Mouse (Mus musculus): Measurements from ENCODE around the gene Kctd12. TPM values are rescaled to one million over a fixed set of nuclear protein-coding genes. Genes with fewer than 3 reads are reported as not detected.

The Kctd12 gene
- 87.4 TPM for polyA plus RNA-seq (2014; fragmentation: Illumina TruSeq; extraction: RNeasy Lipid Tissue Mini Kit (QIAGEN cat#74804); ENCODE audit: low replicate concordance)

DNA sequence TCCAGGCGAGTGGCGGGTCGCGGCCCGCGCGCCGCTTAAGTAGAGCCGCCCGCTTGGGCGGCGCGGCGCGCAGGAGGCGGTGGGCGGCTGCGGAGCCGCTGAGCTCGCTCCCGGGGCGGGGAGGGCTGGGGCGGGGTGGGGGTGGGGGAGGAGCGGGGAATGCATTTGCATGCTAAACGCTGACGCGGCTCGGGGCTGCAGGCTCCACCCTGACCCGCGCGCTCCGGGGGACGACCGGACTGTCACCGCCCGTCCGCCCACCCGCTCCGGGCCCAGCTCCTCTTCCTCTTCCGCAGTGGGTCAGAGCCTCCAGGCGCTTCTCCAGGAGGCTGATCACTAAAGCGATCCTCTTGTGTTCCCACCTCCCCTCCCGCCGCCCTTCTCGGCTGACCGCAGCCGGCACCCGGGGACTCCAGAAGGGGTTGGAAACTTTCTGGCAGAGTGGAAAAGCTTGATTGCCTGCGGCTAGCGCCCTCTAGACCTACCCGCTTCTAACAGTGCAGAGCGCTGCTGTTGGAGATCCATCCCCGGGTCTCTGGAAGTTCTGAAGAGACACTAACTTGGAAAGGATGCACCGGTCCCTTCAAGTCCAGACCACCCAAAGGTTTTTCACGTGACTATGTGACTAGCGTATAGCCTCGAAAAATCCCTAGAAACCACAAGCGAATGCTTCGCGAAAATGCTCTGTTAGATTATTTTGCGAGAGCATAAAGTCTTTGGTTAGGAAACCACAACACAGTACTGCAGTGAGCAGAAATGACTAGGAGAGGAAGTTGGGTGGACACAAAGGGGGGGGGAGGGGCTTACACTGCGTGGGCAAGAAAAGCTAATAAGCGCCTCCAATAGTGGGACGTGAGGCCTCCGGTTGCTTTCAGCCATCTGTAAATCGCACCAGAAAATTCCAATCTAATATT is at the start of gene Kctd12:
TSS of gene Kctd12 (minus strand) at position 11 of the 914 bp plus-strand sequence.

Other genes with a start within 250 kb of the Kctd12 start
- gene Acod1, start 64.3 kb upstream of the Kctd12 start, polyA plus RNA-seq (2014; fragmentation: Illumina TruSeq; extraction: RNeasy Lipid Tissue Mini Kit (QIAGEN cat#74804); ENCODE audit: low replicate concordance) = not detected
- 39.6 TPM for gene Cln5, start 87.6 kb upstream of the Kctd12 start, polyA plus RNA-seq (2014; fragmentation: Illumina TruSeq; extraction: RNeasy Lipid Tissue Mini Kit (QIAGEN cat#74804); ENCODE audit: low replicate concordance)
- 160 TPM for gene Fbxl3, start 116.9 kb upstream of the Kctd12 start, polyA plus RNA-seq (2014; fragmentation: Illumina TruSeq; extraction: RNeasy Lipid Tissue Mini Kit (QIAGEN cat#74804); ENCODE audit: low replicate concordance)

Data from small intestine, adult 10 weeks (tissue).